Mouse (Mus musculus) ovary, adult 18-20 months (tissue): Measurements from ENCODE around the gene Scn4b.
A peak's percentile ranks its signal among the peaks of the same experiment; 100 is the strongest.

Experiments used
- DNase-seq: peaks from one replicate; pipeline ENCODE4 v3.0.0; 2022; ENCODE audit warnings: low spot score, mixed read lengths

The Scn4b gene

DNA sequence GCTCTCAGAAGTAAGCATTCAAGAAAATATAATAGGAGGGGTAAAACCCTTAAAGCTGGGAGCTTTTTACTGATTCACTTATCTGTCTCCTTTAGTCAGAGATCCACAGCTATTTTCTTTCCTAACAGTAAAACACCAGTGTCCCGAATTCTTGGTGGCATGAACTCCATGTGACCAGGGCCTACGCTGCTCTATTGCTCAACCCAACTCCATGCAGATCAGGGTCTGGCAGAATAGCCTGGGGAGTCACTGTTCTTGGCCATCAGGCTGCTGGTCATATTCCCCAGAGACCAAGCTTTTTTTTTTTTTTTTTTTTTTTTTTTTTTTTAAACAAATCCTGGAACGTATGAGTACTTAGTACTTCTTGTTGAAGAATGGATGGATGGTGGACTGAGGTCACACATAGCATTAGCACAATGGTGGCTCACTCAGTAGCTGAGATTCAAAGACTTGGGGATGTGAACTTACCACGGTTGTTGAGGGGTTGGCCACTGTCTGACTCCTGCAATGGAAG lies 51.5 kb downstream of the Scn4b start:
- DNase-seq: no peak

GRCm38 (mm10) chr9:45195468-45195867 lies 57.3 kb downstream of the Scn4b start:
- no peak for DNase-seq

GRCm38 (mm10) chr9:45196125-45196830 lies 58.1 kb downstream of the Scn4b start:
- no peak for DNase-seq

- DNase-seq: no peak
These were observed 59.4 kb downstream of the Scn4b start for GRCm38 (mm10) chr9:45197549-45197948.

GRCm38 (mm10) chr9:45201319-45201947 lies 63.2 kb downstream of the Scn4b start:
- DNase-seq: peak; percentile 6

DNA sequence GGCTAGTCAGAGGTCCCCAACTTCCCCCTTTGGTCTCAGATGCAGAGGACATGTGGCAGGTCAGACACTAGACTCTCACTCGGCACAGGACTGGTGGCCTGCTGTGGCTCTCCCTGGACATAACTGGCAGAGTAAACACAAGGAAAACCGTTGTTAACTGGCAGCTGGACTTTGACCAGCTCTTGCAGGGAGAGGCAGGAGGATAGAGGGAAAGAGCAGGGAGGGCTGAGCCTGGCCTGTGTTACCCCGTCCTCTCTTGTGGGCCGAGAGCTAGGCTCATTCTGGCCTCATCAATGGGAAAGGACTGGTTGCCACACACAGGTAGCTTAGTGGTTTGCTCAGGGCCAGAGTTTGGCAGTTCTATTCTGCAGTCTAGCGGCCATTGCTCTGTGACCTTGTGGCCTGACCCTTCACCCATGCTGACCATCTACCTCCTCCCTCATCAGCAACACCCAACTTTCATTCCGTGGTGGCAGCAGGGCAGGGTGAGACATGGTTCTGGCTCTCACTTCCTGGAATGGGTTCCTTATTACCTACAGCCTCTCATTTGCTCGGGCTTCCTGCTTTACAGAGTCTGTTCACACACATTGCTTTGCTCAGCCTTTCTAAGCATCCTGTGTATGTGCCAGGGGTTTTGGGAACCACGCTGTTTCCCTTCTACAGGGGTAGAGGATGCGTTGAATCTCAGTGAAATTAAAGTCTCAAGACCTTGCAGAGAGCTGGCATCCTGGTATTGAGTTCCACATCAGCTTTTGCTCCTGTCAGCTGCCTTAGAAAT lies 64.0 kb downstream of the Scn4b start:
- no peak for DNase-seq
